Mouse (Mus musculus) left cerebral cortex, postnatal 14 days (tissue): ENCODE results near the gene Olfr485. TPM values are rescaled to one million over a fixed set of nuclear protein-coding genes. Genes with fewer than 3 reads are reported as not detected.
"Not testable (repeated sequence)": the region's sequence is repeated elsewhere in the genome, so short reads cannot be mapped to it uniquely, and the experiment has no call there.

ENCODE experiments used
- DNase-seq, 2 experiments: peaks; one replicate each; pipeline ENCODE4 v3.0.0; 2021 to 2022; ENCODE audit warnings: low spot score in 2 of 2, mixed read lengths in 1 of 2
- intact Hi-C: fragments of 180-260 bp; cut with DNase I; formaldehyde crosslinking; loops from one replicate; pipeline ENCODE4 v1.15.1; 2025
- long read RNA-seq, 2 experiments: library from polyadenylated mRNA; stranded (forward); transcript quantifications; one replicate each; pipeline ENCODE4 v2.0.0; 2021
- total RNA-seq, 2 experiments: library from RNA; stranded (reverse); gene quantifications; 2 replicates each; pipeline ENCODE4 v1.2.3; 2021

Gene Olfr485
- not detected for total RNA-seq
- long read RNA-seq, experiment 1, result 0 reads
- long read RNA-seq, experiment 2, result 0 reads

DNA sequence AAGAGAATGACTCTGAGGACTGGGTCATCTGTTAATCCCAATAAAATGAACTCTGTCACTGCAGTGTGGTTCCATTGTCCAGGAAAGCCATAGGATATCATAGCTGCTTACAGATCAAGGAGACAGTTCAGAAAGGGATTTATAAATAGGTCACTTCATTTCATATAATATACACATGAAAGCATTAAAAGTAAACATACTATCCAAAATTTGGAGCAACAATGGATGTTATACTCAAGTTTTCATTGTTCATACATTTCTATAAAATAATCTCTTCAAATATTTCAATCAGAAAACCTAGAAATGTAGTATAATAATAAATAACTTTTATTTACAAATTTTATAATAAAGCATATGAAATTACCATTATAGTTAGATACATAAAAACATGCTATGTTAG is at the start of gene Olfr485:
Olfr485 (minus strand) TSS at position 101 of the 400 bp plus-strand sequence.
- intact Hi-C loops, result no loop called here
- DNase-seq, result no peak

DNA sequence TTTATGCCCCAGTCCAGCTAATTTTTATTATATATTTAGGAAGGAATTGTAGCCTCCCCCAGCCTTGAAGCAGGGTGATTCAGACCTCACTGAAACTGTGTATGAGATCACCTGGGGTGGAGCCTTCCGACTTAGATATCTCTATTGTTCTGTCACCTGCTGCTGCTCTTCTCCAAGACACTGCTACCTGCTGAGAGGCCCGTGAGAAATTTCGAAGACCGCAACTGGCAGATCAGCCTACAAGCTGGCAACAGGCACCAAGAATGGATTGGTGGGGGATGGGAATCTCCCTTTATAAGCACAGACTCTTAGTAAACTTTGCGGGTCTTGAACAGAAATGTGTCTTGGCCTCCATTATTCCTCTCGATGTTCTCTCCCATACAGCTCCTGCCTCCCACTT is 37.3 kb upstream of the Olfr485 start:
- no peak for DNase-seq
- intact Hi-C loops, result no loop called here

DNA sequence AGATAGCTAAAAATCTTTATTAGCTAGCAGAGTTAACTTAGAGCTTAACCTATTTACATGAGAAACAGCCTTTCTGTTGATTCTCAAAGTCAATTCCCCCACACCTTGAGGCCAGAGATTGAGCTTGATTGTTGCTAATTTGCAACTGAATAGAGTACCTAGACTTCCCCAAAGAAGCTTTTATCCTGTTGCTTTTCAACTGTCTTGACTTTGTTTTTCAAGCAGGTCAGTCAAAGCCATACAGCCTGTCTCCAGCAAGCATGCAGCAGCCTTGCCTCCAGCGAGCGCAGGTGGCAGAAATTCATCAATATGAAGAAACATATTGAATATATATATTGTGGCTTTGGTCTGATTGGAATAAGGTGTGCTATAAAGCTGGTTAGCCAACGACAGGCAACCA is 36.7 kb upstream of the Olfr485 start:
- intact Hi-C loops, DNase-seq: not testable (repeated sequence)

DNA sequence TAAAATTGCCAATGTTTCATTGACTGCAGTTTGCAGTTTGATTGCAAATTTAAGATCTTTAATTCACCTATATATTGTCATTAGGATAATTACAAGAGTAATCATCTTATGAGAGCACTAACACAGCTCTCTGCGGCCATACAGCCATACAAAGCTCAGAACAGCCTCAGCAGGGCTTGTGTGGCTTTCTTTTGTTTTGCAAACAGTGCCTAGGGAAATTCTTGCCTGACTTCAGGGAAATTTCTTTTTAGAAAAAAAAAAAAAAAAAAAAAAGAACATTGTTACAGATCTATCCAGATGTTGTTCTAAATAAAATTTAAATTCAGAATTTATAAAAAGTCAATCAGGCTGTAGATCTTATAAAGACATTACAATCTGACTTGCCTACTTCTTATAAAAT is 33.0 kb upstream of the Olfr485 start:
- DNase-seq, intact Hi-C loops: not testable (repeated sequence)

DNA sequence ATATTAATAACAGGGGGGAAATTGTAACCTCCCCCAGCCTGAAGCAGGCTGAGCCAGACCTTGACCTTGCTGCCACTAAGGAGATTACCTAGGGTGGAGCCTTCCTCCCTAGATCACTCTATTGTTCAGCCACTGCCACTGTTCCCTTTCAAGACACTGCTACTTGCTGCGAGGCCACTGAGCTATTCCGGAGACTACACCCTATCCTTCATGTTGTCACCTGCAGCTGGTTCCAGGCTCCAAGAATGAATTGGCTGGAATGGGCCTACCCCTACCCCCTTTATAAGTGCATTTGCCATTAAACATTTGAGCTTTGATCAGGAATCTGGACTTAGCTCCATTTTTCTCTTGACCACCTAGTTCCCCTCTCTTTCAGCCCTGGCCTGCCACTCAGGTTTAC is 31.5 kb upstream of the Olfr485 start:
- DNase-seq, result not testable (repeated sequence)

DNA sequence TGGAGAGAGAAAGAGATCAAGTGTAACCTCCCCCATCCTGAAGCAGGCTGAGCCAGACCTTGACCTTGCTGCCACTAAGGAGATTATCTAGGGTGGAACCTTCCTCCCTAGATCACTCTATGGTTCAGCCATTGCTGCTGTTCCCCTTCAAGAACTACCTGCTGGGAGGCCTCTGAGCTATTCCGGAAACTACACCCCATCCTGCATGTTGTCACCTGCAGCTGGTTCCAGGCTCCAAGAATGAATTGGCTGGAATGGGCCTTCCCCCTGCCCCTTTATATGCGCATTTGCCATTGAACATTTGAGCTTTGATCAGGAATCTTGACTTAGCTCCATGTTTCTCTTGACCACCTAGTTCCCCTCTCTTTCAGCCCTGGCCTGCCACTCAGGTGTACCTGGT is 25.6 kb upstream of the Olfr485 start:
- intact Hi-C loops, DNase-seq: not testable (repeated sequence)

More for the DNA sequence above, 31.5 kb upstream of the Olfr485 start:
- intact Hi-C loops, result not testable (repeated sequence)

DNA sequence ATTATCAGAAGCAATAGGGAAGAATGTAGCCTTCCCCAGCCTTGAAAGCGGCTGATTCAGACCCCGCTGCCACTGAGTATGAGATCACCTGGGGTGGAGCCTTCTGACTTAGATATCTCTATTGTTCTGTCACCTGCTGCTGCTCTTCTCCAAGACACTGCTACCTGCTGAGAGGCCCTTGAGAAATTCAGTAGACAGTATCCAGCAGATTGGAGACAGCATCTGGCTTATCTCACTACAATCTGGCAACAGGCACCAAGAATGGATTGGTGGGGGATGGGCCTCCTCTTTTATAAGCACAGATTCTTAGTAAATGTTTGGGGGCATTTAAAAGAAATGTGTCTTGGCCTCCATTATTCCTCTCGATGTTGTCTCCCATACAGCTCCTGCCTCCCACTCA is 24.7 kb upstream of the Olfr485 start:
- DNase-seq, intact Hi-C loops: not testable (repeated sequence)

DNA sequence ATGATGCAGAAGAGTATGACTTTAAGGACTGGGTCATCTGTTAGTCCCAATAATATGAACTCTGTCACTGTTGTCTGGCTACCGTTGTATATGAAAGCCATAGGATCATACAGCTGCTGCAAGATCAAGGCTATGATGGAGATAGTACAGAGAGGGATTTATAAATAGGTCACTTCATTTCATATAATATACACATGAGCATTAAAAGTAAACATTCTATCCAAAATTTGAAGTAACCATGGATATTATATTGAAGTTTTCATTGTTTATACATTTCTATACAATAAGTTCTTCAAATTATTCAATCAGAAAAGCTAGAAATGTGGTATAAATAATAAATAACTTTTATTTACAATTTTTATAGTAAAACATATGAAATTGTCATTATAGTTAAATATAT is 13.0 kb upstream of the Olfr485 start, which contains the start of gene Olfr486:
Olfr486 (minus strand) TSS at position 101 of the 400 bp plus-strand sequence.
- DNase-seq, intact Hi-C loops: not testable (repeated sequence)

DNA sequence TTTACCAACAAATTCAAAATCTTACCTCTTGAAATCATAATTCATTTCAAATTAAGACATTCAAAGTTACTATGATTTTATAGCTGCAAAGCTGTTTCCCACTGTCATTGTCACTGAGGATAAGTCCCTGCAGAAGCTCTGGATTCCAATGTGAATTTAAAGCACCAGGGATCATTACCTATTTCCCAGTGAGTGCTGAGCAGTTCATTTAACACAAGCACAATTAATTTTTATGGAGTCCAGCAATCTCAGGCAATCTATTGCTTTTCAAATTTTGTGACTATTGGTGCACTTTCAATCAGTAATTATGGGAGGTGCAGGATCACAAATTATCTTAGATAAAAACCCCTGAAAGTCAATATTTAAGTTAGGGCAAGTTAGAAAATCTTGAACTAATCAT is 32.3 kb downstream of the Olfr485 start, which contains the start of gene Olfr484:
Olfr484 (minus strand) TSS at position 101 of the 400 bp plus-strand sequence.
- no peak for DNase-seq

DNA sequence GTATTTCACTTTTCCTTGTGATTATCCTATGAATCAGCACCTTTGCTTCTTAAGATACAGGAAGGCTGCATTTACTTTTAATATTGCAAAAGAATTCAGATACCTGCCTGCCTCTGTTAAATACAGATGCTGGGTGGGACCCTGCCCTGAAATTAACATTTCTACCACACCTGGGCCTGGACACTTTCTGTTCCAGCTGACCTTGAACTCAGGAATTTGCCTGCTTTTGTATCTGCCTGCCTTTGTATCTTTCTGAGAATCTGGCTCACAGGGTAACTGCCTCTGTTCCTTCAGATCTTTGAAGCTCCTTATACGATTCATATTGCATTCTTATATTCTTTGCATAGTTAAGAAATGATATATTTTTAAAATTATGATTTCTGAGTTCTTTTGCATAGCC is 38.3 kb downstream of the Olfr485 start:
- intact Hi-C loops, result no loop called here
- DNase-seq, result no peak

More for the DNA sequence above, 32.3 kb downstream of the Olfr485 start, which contains the start of gene Olfr484:
- intact Hi-C loops, result no loop called here

DNA sequence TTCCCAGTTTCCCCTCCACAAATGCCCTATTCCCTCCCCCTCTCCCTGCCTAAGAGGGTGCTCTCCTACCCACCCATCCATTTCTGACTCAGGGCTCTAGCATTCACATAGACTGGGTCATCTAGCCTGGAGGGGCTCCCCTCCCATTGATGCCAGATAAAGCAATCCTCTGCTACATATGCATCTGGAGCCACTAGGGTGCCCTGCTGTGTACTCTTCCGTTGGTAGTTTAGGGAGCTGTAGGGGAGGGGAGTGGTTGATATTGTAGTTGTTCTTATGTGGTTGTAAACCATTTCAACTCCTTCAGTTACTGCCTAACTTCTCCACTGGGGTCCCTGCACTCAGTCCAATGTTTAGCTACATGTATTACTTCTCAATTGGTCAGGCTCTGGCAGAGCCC is 39.0 kb downstream of the Olfr485 start:
- no peak for DNase-seq
- intact Hi-C loops, result no loop called here

Other genes with a start within 250 kb of the Olfr485 start
- gene Olfr473, start 229.4 kb downstream of the Olfr485 start, total RNA-seq, result not detected
- gene Olfr474, start 205.2 kb downstream of the Olfr485 start, total RNA-seq, result not detected
- gene Olfr476, start 195.1 kb downstream of the Olfr485 start, total RNA-seq, result not detected
- not detected for gene Olfr477, start 173.2 kb downstream of the Olfr485 start, total RNA-seq
- not detected for gene Olfr478, start 125.9 kb downstream of the Olfr485 start, total RNA-seq
- not detected for gene Olfr479, start 109.2 kb downstream of the Olfr485 start, total RNA-seq
- not detected for gene Olfr480, start 92.5 kb downstream of the Olfr485 start, total RNA-seq
- gene Olfr481, start 80.0 kb downstream of the Olfr485 start, total RNA-seq, result not detected
- gene Olfr482, start 62.3 kb downstream of the Olfr485 start, total RNA-seq, result 1 to 10 TPM; 2.0 to 2.3 TPM
- gene Olfr483, start 59.0 kb downstream of the Olfr485 start, total RNA-seq, result not detected
- gene Olfr484, start 32.4 kb downstream of the Olfr485 start, total RNA-seq, result not detected
- not detected for gene Olfr486, start 12.9 kb upstream of the Olfr485 start, total RNA-seq
- not detected for gene Olfr487, start 54.8 kb upstream of the Olfr485 start, total RNA-seq
- not detected for gene Olfr488, start 98.5 kb upstream of the Olfr485 start, total RNA-seq
- gene Olfr490, start 129.1 kb upstream of the Olfr485 start, total RNA-seq, result not detected
- not detected for gene Olfr491, start 153.6 kb upstream of the Olfr485 start, total RNA-seq
- not detected for gene Olfr492, start 163.8 kb upstream of the Olfr485 start, total RNA-seq
- gene Olfr493, start 187.1 kb upstream of the Olfr485 start, total RNA-seq, result not detected
- not detected for gene Olfr494, start 205.5 kb upstream of the Olfr485 start, total RNA-seq
- not detected for gene Olfr495, start 233.3 kb upstream of the Olfr485 start, total RNA-seq